Mouse (Mus musculus) midbrain, embryonic 11.5 days (tissue): ENCODE measurements around the gene Nfu1. TPM values are rescaled to one million over a fixed set of nuclear protein-coding genes. Genes with fewer than 3 reads are reported as not detected.

Experiments used
- ATAC-seq: fragments of 200-750 bp; cut with Nextera tagmentation; 2 replicates; pipeline ENCODE4 v1.8.0; 2017; ENCODE audit warnings: moderate TSS enrichment, moderate library complexity; ENCODE audit not compliant: low FRiP score
- DNase-seq: peaks from one replicate; pipeline ENCODE4 v3.0.0; 2015; ENCODE audit warnings: low spot score; ENCODE audit errors: missing footprints
- H3K27ac ChIP-seq: fragments of 300-500 bp; sonication (generic); 2 replicates; pipeline ENCODE4 v1.5.1; 2014; ENCODE audit warnings: low read depth, low read length
- H3K27me3 ChIP-seq: fragments of 300-500 bp; sonication (generic); 2 replicates; pipeline ENCODE4 v1.6.1; 2014; ENCODE audit warnings: mild to moderate bottlenecking, low read length, moderate library complexity, mixed read lengths; ENCODE audit not compliant: control insufficient read depth, insufficient read depth
- H3K36me3 ChIP-seq: fragments of 300-500 bp; sonication (generic); 2 replicates; pipeline ENCODE4 v1.6.1; 2014; ENCODE audit warnings: mild to moderate bottlenecking, low read length, moderate library complexity, mixed read lengths; ENCODE audit not compliant: control insufficient read depth, insufficient read depth
- H3K4me1 ChIP-seq: fragments of 300-500 bp; sonication (generic); 2 replicates; pipeline ENCODE4 v1.6.1; 2014; ENCODE audit warnings: low read length; ENCODE audit not compliant: control insufficient read depth, insufficient read depth
- H3K4me2 ChIP-seq: fragments of 300-500 bp; sonication (generic); 2 replicates; pipeline ENCODE4 v1.6.1; 2014; ENCODE audit warnings: mild to moderate bottlenecking, moderate library complexity
- H3K4me3 ChIP-seq: fragments of 300-500 bp; sonication (generic); 2 replicates; pipeline ENCODE4 v1.5.1; 2014; ENCODE audit warnings: low read depth, low read length
- H3K9ac ChIP-seq: fragments of 300-500 bp; sonication (generic); 2 replicates; pipeline ENCODE4 v1.6.1; 2014; ENCODE audit warnings: low read length
- H3K9me3 ChIP-seq: fragments of 300-500 bp; sonication (generic); 2 replicates; pipeline ENCODE4 v1.6.1; 2016; ENCODE audit warnings: low read length; ENCODE audit not compliant: control insufficient read depth
- WGBS: fragments of 180-500 bp; shearing (Covaris S2); extraction: QIAGEN DNeasy Blood & Tissue Kit; methylation state at CpG from one replicate; pipeline ENCODE4 v1.1.7; 2014; 5-methylcytosine and 5-hydroxymethylcytosine counted together
- polyA plus RNA-seq: library from polyadenylated mRNA; unstranded; fragments of >200 nt; fragmentation: Nextera tagmentation; extraction: Ambion mirVana; gene quantifications from 2 replicates; pipeline ENCODE4 v1.2.1, GENCODE M21; 2014

Nfu1 gene
- polyA plus RNA-seq = 89.9 and 91.8 TPM in 2 replicates

DNA sequence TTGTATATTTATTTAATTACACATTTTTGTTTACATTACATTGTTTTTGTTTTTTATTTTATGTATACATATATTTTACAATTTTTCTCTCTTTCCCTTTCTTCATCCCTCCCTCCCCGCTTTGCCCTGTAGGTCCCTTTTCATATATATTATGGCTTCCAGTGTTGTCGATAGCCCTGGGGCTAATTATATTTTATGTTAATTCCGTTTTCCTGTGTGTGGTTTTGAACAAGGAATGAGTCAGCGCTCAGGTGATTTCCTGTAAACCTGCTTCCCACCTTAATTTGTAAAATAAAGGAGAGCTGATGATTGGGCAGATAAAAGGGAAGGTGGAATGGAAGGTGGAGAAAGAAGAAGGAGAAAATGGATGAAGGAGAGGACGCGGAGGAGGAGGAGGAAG lies at the start of gene Nfu1:
Gene Nfu1 (plus strand): TSS at position 350 of the 400 bp plus-strand sequence.
- H3K27ac ChIP-seq = peak within 1 kb of the TSS; percentile 17; the same call in 1 of the 2 replicates
- no peak for ATAC-seq

DNA sequence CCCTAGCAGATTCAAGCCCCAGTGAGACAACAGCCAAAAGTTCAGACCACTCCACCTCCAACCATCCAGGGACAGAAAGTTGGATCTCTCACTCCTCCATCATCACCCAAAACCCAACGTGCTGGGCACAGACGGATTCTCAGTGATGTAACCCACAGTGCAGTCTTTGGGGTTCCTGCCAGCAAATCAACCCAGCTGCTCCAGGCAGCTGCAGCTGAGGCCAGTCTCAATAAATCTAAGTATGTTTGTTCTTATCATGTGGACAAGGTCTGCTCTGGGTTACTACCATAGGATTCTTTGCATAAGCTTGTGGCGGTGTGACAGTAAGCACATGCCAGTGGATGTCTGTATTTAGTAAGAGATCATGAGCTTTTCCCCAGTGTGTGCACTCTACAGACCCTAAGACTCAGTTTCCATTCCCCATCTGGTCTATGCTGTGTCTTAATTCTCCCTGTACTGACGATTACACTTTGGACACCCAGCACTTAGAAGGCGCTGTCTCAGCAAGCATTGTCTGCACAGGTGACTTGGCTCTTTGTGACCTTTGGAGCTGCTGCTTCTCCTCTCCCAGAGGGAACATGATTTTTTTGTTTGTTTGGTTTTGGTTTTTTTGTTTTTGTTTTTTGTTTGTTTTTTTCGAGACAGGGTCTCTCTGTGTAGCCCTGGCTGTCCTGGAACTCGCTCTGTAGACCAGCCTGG lies 44.9 kb upstream of the Nfu1 start:
- Histone ChIP-seq H3K9me3 (no peaks in the 10 kb centered on the region), H3K9ac (no peak overlapping the region), H3K4me1 (no peaks in the 10 kb centered on the region), H3K4me3 (no peak overlapping the region), H3K4me2 (no peak overlapping the region), H3K27ac (no peak overlapping the region), H3K27me3 (no peaks in the 10 kb centered on the region), H3K36me3 (peaks cover 10% of the 10 kb centered on the region; the same call in 1 of the 2 replicates)
- WGBS = 94% methylated on average over 7 of the region's 7 CpGs
- ATAC-seq = no peak
- no peak for DNase-seq

More for the DNA sequence above, at the start of gene Nfu1:
- no peak for DNase-seq
- Histone ChIP-seq H3K4me1 (peaks cover 5% of the 10 kb centered on the region; the same call in 1 of the 2 replicates), H3K27me3 (no peaks in the 10 kb centered on the region), H3K9ac (peak within 1 kb of the TSS; percentile 76), H3K4me2 (peak within 1 kb of the TSS; percentile 66), H3K9me3 (no peaks in the 10 kb centered on the region), H3K36me3 (no peaks in the 10 kb centered on the region), H3K4me3 (peak within 1 kb of the TSS; percentile 56)
- WGBS = 81% methylated on average over 6 of the region's 6 CpGs

DNA sequence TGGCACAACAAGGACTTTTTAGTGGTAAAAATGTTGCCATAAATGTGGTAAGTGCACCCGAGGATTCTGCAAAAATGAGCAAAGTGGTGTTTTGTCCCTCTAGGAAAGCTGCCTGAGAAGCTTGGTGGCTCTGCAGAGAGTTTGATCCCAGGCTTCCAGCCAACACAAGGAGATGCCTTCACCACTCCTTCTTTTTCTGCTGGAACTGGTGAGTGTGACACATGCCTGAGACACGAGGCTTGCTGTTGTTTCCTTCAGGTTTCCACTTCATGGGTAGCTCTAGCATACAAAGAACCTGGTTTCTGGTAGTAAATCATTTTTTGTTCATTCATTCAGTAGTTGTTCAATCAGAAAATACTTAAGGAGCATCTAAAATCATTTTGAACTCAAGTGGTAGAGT lies 41.9 kb upstream of the Nfu1 start:
- H3K36me3 ChIP-seq = peaks cover 8% of the 10 kb centered on the region; the same call in 1 of the 2 replicates
- no peak overlapping the region for H3K27ac ChIP-seq
- H3K4me1 ChIP-seq = no peaks in the 10 kb centered on the region
- no peaks in the 10 kb centered on the region for H3K27me3 ChIP-seq
- H3K4me3 ChIP-seq = no peak overlapping the region
- no peak overlapping the region for H3K4me2 ChIP-seq
- 84% methylated on average over 2 of the region's 2 CpGs for WGBS
- DNase-seq (peak; percentile 68), ATAC-seq (no peak)
- H3K9me3 ChIP-seq = no peaks in the 10 kb centered on the region
- no peak overlapping the region for H3K9ac ChIP-seq

GRCm38 (mm10) chr6:86973956-86974355 lies 35.1 kb upstream of the Nfu1 start:
- no peaks in the 10 kb centered on the region for H3K4me1 ChIP-seq
- ATAC-seq (no peak), DNase-seq (peak; percentile 21)
- no peaks in the 10 kb centered on the region for H3K27me3 ChIP-seq
- H3K9ac ChIP-seq = no peak overlapping the region
- H3K4me2 ChIP-seq = no peak overlapping the region
- no peak overlapping the region for H3K4me3 ChIP-seq
- H3K36me3 ChIP-seq = no peaks in the 10 kb centered on the region
- WGBS = 92% methylated on average over 4 of the region's 4 CpGs
- H3K9me3 ChIP-seq = no peaks in the 10 kb centered on the region
- no peak overlapping the region for H3K27ac ChIP-seq

GRCm38 (mm10) chr6:86978156-86978908 lies 30.7 kb upstream of the Nfu1 start:
- no peak overlapping the region for H3K9ac ChIP-seq
- no peak for ATAC-seq
- DNase-seq = peak; percentile 35
- H3K9me3 ChIP-seq = no peaks in the 10 kb centered on the region
- no peaks in the 10 kb centered on the region for H3K36me3 ChIP-seq
- H3K27me3 ChIP-seq = no peaks in the 10 kb centered on the region
- WGBS = 93% methylated on average over 8 of the region's 8 CpGs
- no peak overlapping the region for H3K4me3 ChIP-seq
- H3K4me2 ChIP-seq = no peak overlapping the region
- no peaks in the 10 kb centered on the region for H3K4me1 ChIP-seq
- H3K27ac ChIP-seq = no peak overlapping the region

GRCm38 (mm10) chr6:86978909-86979265 lies 30.1 kb upstream of the Nfu1 start:
- WGBS = 89% methylated on average over 6 of the region's 6 CpGs
- no peak overlapping the region for H3K4me3 ChIP-seq
- H3K9me3 ChIP-seq = no peaks in the 10 kb centered on the region
- no peak overlapping the region for H3K27ac ChIP-seq
- DNase-seq (peak; percentile 54), ATAC-seq (no peak)
- H3K27me3 ChIP-seq = no peaks in the 10 kb centered on the region
- H3K36me3 ChIP-seq = no peaks in the 10 kb centered on the region
- no peaks in the 10 kb centered on the region for H3K4me1 ChIP-seq
- H3K4me2 ChIP-seq = no peak overlapping the region
- no peak overlapping the region for H3K9ac ChIP-seq

GRCm38 (mm10) chr6:86981206-86981605 lies 27.8 kb upstream of the Nfu1 start:
- Histone ChIP-seq H3K4me1 (no peaks in the 10 kb centered on the region), H3K9ac (no peak overlapping the region), H3K36me3 (no peaks in the 10 kb centered on the region), H3K4me2 (no peak overlapping the region), H3K27me3 (no peaks in the 10 kb centered on the region), H3K9me3 (no peaks in the 10 kb centered on the region), H3K4me3 (no peak overlapping the region), H3K27ac (no peak overlapping the region)
- ATAC-seq (no peak), DNase-seq (peak; percentile 12)
- 92% methylated on average over 2 of the region's 2 CpGs for WGBS

- no peaks in the 10 kb centered on the region for H3K27me3 ChIP-seq
- H3K9ac ChIP-seq = no peak overlapping the region
- H3K36me3 ChIP-seq = no peaks in the 10 kb centered on the region
- WGBS = 85% methylated on average over 8 of the region's 8 CpGs
- ATAC-seq (no peak), DNase-seq (peak; percentile 17)
- H3K4me2 ChIP-seq = no peak overlapping the region
- no peaks in the 10 kb centered on the region for H3K4me1 ChIP-seq
- H3K9me3 ChIP-seq = no peaks in the 10 kb centered on the region
- H3K4me3 ChIP-seq = no peak overlapping the region
- H3K27ac ChIP-seq = no peak overlapping the region
These were observed 23.5 kb upstream of the Nfu1 start for GRCm38 (mm10) chr6:86985314-86986106.
